Mouse (Mus musculus): ENCODE measurements around the gene Snx13. TPM values are rescaled to one million over a fixed set of nuclear protein-coding genes. Genes with fewer than 3 reads are reported as not detected.

Snx13 gene
- polyA plus RNA-seq, 1 experiment from 2014 or later = 21.8 TPM

GRCm38 (mm10) chr12:35013950-35014349 is 33.0 kb upstream of the Snx13 start:
- H3K36me3 ChIP-seq (ENCODE audit: control insufficient read depth, insufficient read depth, low read length) = no peaks in the 10 kb centered on the region
- DNase-seq (ENCODE audit: low spot score) = no peak
- no peaks in the 10 kb centered on the region for H3K4me1 ChIP-seq (replicated peaks; ENCODE audit: control insufficient read depth, insufficient read depth, low read length)
- no peak overlapping the region for H3K9ac ChIP-seq (ENCODE audit: low read depth, low read length)
- ATAC-seq (ENCODE audit: low FRiP score) = no peak
- H3K4me3 ChIP-seq (ENCODE audit: low read depth, low read length) = no peak overlapping the region
- 41% methylated on average over 2 of the region's 2 CpGs for WGBS
- no peak overlapping the region for H3K4me2 ChIP-seq (replicated peaks; ENCODE audit: low read depth, low read length)
- no peaks in the 10 kb centered on the region for H3K27me3 ChIP-seq (ENCODE audit: control insufficient read depth, insufficient read depth, low read length)
- H3K9me3 ChIP-seq (ENCODE audit: control insufficient read depth, low read length) = no peaks in the 10 kb centered on the region
- H3K27ac ChIP-seq (ENCODE audit: low read depth, low read length) = no peak overlapping the region

- DNase-seq (ENCODE audit: low spot score) (peak; percentile 25), ATAC-seq (ENCODE audit: low FRiP score) (no peak)
- WGBS = 67% methylated on average over 3 of the region's 3 CpGs
- H3K27me3 ChIP-seq (ENCODE audit: control insufficient read depth, insufficient read depth, low read length) = no peaks in the 10 kb centered on the region
- H3K9me3 ChIP-seq (ENCODE audit: control insufficient read depth, low read length) = no peaks in the 10 kb centered on the region
- H3K4me1 ChIP-seq (replicated peaks; ENCODE audit: control insufficient read depth, insufficient read depth, low read length) = no peaks in the 10 kb centered on the region
- H3K4me2 ChIP-seq (replicated peaks; ENCODE audit: low read depth, low read length) = no peak overlapping the region
- no peaks in the 10 kb centered on the region for H3K36me3 ChIP-seq (ENCODE audit: control insufficient read depth, insufficient read depth, low read length)
- no peak overlapping the region for H3K9ac ChIP-seq (ENCODE audit: low read depth, low read length)
- no peak overlapping the region for H3K4me3 ChIP-seq (ENCODE audit: low read depth, low read length)
- no peak overlapping the region for H3K27ac ChIP-seq (ENCODE audit: low read depth, low read length)
These were observed 30.9 kb upstream of the Snx13 start for GRCm38 (mm10) chr12:35016056-35016455.

GRCm38 (mm10) chr12:35016481-35017250 is 30.3 kb upstream of the Snx13 start:
- Histone ChIP-seq H3K4me2 (replicated peaks; ENCODE audit: low read depth, low read length) (no peak overlapping the region), H3K27me3 (ENCODE audit: control insufficient read depth, insufficient read depth, low read length) (no peaks in the 10 kb centered on the region), H3K4me1 (replicated peaks; ENCODE audit: control insufficient read depth, insufficient read depth, low read length) (no peaks in the 10 kb centered on the region), H3K4me3 (ENCODE audit: low read depth, low read length) (no peak overlapping the region), H3K9ac (ENCODE audit: low read depth, low read length) (no peak overlapping the region), H3K9me3 (ENCODE audit: control insufficient read depth, low read length) (no peaks in the 10 kb centered on the region), H3K27ac (ENCODE audit: low read depth, low read length) (no peak overlapping the region), H3K36me3 (ENCODE audit: control insufficient read depth, insufficient read depth, low read length) (no peaks in the 10 kb centered on the region)
- WGBS = 86% methylated on average over 9 of the region's 9 CpGs
- DNase-seq (ENCODE audit: low spot score) (no peak), ATAC-seq (ENCODE audit: low FRiP score) (no peak)

- Histone ChIP-seq H3K36me3 (ENCODE audit: control insufficient read depth, insufficient read depth, low read length) (no peaks in the 10 kb centered on the region), H3K27me3 (ENCODE audit: control insufficient read depth, insufficient read depth, low read length) (no peaks in the 10 kb centered on the region), H3K9me3 (ENCODE audit: control insufficient read depth, low read length) (no peaks in the 10 kb centered on the region), H3K9ac (ENCODE audit: low read depth, low read length) (no peak overlapping the region), H3K4me3 (ENCODE audit: low read depth, low read length) (no peak overlapping the region), H3K27ac (ENCODE audit: low read depth, low read length) (no peak overlapping the region), H3K4me1 (replicated peaks; ENCODE audit: control insufficient read depth, insufficient read depth, low read length) (no peaks in the 10 kb centered on the region), H3K4me2 (replicated peaks; ENCODE audit: low read depth, low read length) (no peak overlapping the region)
- ATAC-seq (ENCODE audit: low FRiP score) (no peak), DNase-seq (ENCODE audit: low spot score) (no peak)
- WGBS = 83% methylated on average over 9 of the region's 9 CpGs
These were observed 28.2 kb upstream of the Snx13 start for GRCm38 (mm10) chr12:35018679-35019237.

- H3K9me3 ChIP-seq (ENCODE audit: control insufficient read depth, low read length) = no peaks in the 10 kb centered on the region
- H3K4me3 ChIP-seq (ENCODE audit: low read depth, low read length) = no peak overlapping the region
- no peak overlapping the region for H3K9ac ChIP-seq (ENCODE audit: low read depth, low read length)
- DNase-seq (ENCODE audit: low spot score) (no peak), ATAC-seq (ENCODE audit: low FRiP score) (no peak)
- H3K4me1 ChIP-seq (replicated peaks; ENCODE audit: control insufficient read depth, insufficient read depth, low read length) = no peaks in the 10 kb centered on the region
- WGBS = 86% methylated on average over 9 of the region's 9 CpGs
- H3K27me3 ChIP-seq (ENCODE audit: control insufficient read depth, insufficient read depth, low read length) = no peaks in the 10 kb centered on the region
- H3K4me2 ChIP-seq (replicated peaks; ENCODE audit: low read depth, low read length) = no peak overlapping the region
- H3K27ac ChIP-seq (ENCODE audit: low read depth, low read length) = no peak overlapping the region
- no peaks in the 10 kb centered on the region for H3K36me3 ChIP-seq (ENCODE audit: control insufficient read depth, insufficient read depth, low read length)
These were observed 25.7 kb upstream of the Snx13 start for GRCm38 (mm10) chr12:35021285-35021684.

GRCm38 (mm10) chr12:35022066-35022465 is 24.9 kb upstream of the Snx13 start:
- Histone ChIP-seq H3K27me3 (ENCODE audit: control insufficient read depth, insufficient read depth, low read length) (no peaks in the 10 kb centered on the region), H3K36me3 (ENCODE audit: control insufficient read depth, insufficient read depth, low read length) (no peaks in the 10 kb centered on the region), H3K4me2 (replicated peaks; ENCODE audit: low read depth, low read length) (no peak overlapping the region), H3K27ac (ENCODE audit: low read depth, low read length) (no peak overlapping the region), H3K4me3 (ENCODE audit: low read depth, low read length) (no peak overlapping the region), H3K9ac (ENCODE audit: low read depth, low read length) (no peak overlapping the region), H3K9me3 (ENCODE audit: control insufficient read depth, low read length) (no peaks in the 10 kb centered on the region), H3K4me1 (replicated peaks; ENCODE audit: control insufficient read depth, insufficient read depth, low read length) (no peaks in the 10 kb centered on the region)
- WGBS = 65% methylated on average over 10 of the region's 10 CpGs
- ATAC-seq (ENCODE audit: low FRiP score) = no peak
- no peak for DNase-seq (ENCODE audit: low spot score)

- Histone ChIP-seq H3K4me3 (ENCODE audit: low read depth, low read length) (no peak overlapping the region), H3K9me3 (ENCODE audit: control insufficient read depth, low read length) (no peaks in the 10 kb centered on the region), H3K36me3 (ENCODE audit: control insufficient read depth, insufficient read depth, low read length) (no peaks in the 10 kb centered on the region), H3K9ac (ENCODE audit: low read depth, low read length) (no peak overlapping the region), H3K4me2 (replicated peaks; ENCODE audit: low read depth, low read length) (no peak overlapping the region), H3K27me3 (ENCODE audit: control insufficient read depth, insufficient read depth, low read length) (no peaks in the 10 kb centered on the region), H3K4me1 (replicated peaks; ENCODE audit: control insufficient read depth, insufficient read depth, low read length) (no peaks in the 10 kb centered on the region), H3K27ac (ENCODE audit: low read depth, low read length) (no peak overlapping the region)
- no peak for ATAC-seq (ENCODE audit: low FRiP score)
- DNase-seq (ENCODE audit: low spot score) = no peak
- WGBS = 61% methylated on average over 4 of the region's 4 CpGs
These were observed 21.0 kb upstream of the Snx13 start for GRCm38 (mm10) chr12:35025916-35026432.

- H3K9ac ChIP-seq (ENCODE audit: low read depth, low read length) = no peak overlapping the region
These were observed 19.5 kb upstream of the Snx13 start for GRCm38 (mm10) chr12:35027533-35027932.

More at GRCm38 (mm10) chr12:35027533-35027932, 19.5 kb upstream of the Snx13 start:
- Histone ChIP-seq H3K27me3 (ENCODE audit: control insufficient read depth, insufficient read depth, low read length) (no peaks in the 10 kb centered on the region), H3K4me1 (replicated peaks; ENCODE audit: control insufficient read depth, insufficient read depth, low read length) (no peaks in the 10 kb centered on the region), H3K4me2 (replicated peaks; ENCODE audit: low read depth, low read length) (no peak overlapping the region), H3K36me3 (ENCODE audit: control insufficient read depth, insufficient read depth, low read length) (no peaks in the 10 kb centered on the region), H3K9me3 (ENCODE audit: control insufficient read depth, low read length) (no peaks in the 10 kb centered on the region), H3K4me3 (ENCODE audit: low read depth, low read length) (no peak overlapping the region), H3K27ac (ENCODE audit: low read depth, low read length) (no peak overlapping the region)
- WGBS = 42% methylated on average over 1 of the region's 1 CpGs
- no peak for ATAC-seq (ENCODE audit: low FRiP score)
- no peak for DNase-seq (ENCODE audit: low spot score)
